In genomic region chr7:117700066-117700465, GRCm38 (mm10) we compare ENCODE assay signal across 13 mouse cellular contexts.
DNase-seq lines count a peak whose midpoint lies in the region; ATAC-seq and TF ChIP-seq lines count a peak whose summit lies in the region.
"Had no signal": no experiment of that assay in that cellular context is flagged by ENCODE, and none has a peak within 500 bp of the region (broad histone marks: within the 10 kb centered on the region; RNA-seq: fewer than 3 reads in every experiment).

No protein-coding gene starts in this region.

- DNase-seq in hindbrain, embryonic 10.5 days (ENCODE audit: low spot score) = no peak
- DNase-seq in retina, postnatal 1 day = peak; percentile 54
- DNase-seq in retina, embryonic 14.5 days (ENCODE audit: low spot score) = no peak
- DNase-seq in hindbrain, postnatal 0 days (ENCODE audit: low spot score) = no peak
- peak; percentile 41 for DNase-seq in telencephalon, adult 2 months (ENCODE audit: low read depth, low spot score)
- no peak for DNase-seq in urinary bladder, adult 2 months (ENCODE audit: low spot score)
- DNase-seq: adrenal gland, postnatal 14 days; cerebellum, adult 9-10 months; heart, postnatal 36 days; kidney, postnatal 10 days; thymus, postnatal 25 days had no signal

- no peak overlapping the region for H3K4me3 ChIP-seq in hindbrain, embryonic 12.5 days
- no peak overlapping the region for H3K4me3 ChIP-seq in hindbrain, embryonic 10.5 days
- H3K4me3 ChIP-seq in hindbrain, postnatal 0 days (ENCODE audit: low read length) = no peak overlapping the region
- no peak overlapping the region for H3K4me3 ChIP-seq in liver, embryonic 12.5 days

- no peaks in the 10 kb centered on the region for H3K9me3 ChIP-seq in hindbrain, embryonic 12.5 days (replicated peaks)
- no peaks in the 10 kb centered on the region for H3K9me3 ChIP-seq in hindbrain, embryonic 10.5 days
- no peaks in the 10 kb centered on the region for H3K9me3 ChIP-seq in hindbrain, postnatal 0 days (ENCODE audit: low read length)
- H3K9me3 ChIP-seq in liver, embryonic 12.5 days (replicated peaks) = no peaks in the 10 kb centered on the region

- 69% methylated on average over 6 of the region's 6 CpGs for WGBS in hindbrain, embryonic 12.5 days
- WGBS in hindbrain, embryonic 10.5 days = 87% methylated on average over 6 of the region's 6 CpGs
- 29% methylated on average over 6 of the region's 6 CpGs for WGBS in hindbrain, postnatal 0 days
- WGBS in liver, embryonic 12.5 days (ENCODE audit: insufficient replicate concordance) = 71% methylated on average over 6 of the region's 6 CpGs

- no peaks in the 10 kb centered on the region for H3K36me3 ChIP-seq in hindbrain, embryonic 12.5 days
- H3K36me3 ChIP-seq in hindbrain, embryonic 10.5 days = no peaks in the 10 kb centered on the region
- H3K36me3 ChIP-seq in hindbrain, postnatal 0 days (ENCODE audit: insufficient read depth, low read length) = no peaks in the 10 kb centered on the region
- no peaks in the 10 kb centered on the region for H3K36me3 ChIP-seq in liver, embryonic 12.5 days

- H3K4me2 ChIP-seq in hindbrain, embryonic 12.5 days (replicated peaks) = no peak overlapping the region
- 0 out of 2 replicates have a peak overlapping the region, but pooled peaks have one; percentile 4 for H3K4me2 ChIP-seq in hindbrain, postnatal 0 days (ENCODE audit: low read depth, low read length)
- no peak overlapping the region for H3K4me2 ChIP-seq in liver, embryonic 12.5 days

- no peak for TF ChIP-seq CTCF in hindbrain, postnatal 0 days (IDR thresholded peaks at IDR 0.05; ENCODE audit: low read depth)

- no peak overlapping the region for H3K27ac ChIP-seq in hindbrain, embryonic 12.5 days
- no peak overlapping the region for H3K27ac ChIP-seq in hindbrain, embryonic 10.5 days
- H3K27ac ChIP-seq in hindbrain, postnatal 0 days = peak overlapping the region; percentile 41; the same call in 1 of the 2 replicates
- H3K27ac ChIP-seq in liver, embryonic 12.5 days = no peak overlapping the region

- peak; percentile 54; the same call in 1 of the 2 replicates for ATAC-seq in hindbrain, embryonic 12.5 days (ENCODE audit: low FRiP score)
- peak; percentile 45 for ATAC-seq in hindbrain, postnatal 0 days
- no peak for ATAC-seq in liver, embryonic 12.5 days

- H3K9ac ChIP-seq in hindbrain, embryonic 12.5 days = no peak overlapping the region
- H3K9ac ChIP-seq in hindbrain, postnatal 0 days (replicated peaks; ENCODE audit: low read length) = no peak overlapping the region
- H3K9ac ChIP-seq in liver, embryonic 12.5 days = no peak overlapping the region

- H3K27me3 ChIP-seq in hindbrain, embryonic 12.5 days = no peaks in the 10 kb centered on the region
- H3K27me3 ChIP-seq in hindbrain, embryonic 10.5 days (ENCODE audit: insufficient read depth, poor library complexity, severe bottlenecking) = no peaks in the 10 kb centered on the region
- no peaks in the 10 kb centered on the region for H3K27me3 ChIP-seq in hindbrain, postnatal 0 days (ENCODE audit: insufficient read depth, low read length)
- H3K27me3 ChIP-seq in liver, embryonic 12.5 days (replicated peaks) = no peaks in the 10 kb centered on the region

- H3K4me1 ChIP-seq in hindbrain, embryonic 12.5 days = peaks cover 5% of the 10 kb centered on the region; the same call in 1 of the 2 replicates
- H3K4me1 ChIP-seq in hindbrain, embryonic 10.5 days (replicated peaks) = peaks cover 10% of the 10 kb centered on the region
- H3K4me1 ChIP-seq in hindbrain, postnatal 0 days (ENCODE audit: insufficient read depth, low read length) = 0 out of 2 replicates have a peak, but pooled peaks cover 5% of the 10 kb centered on the region
- H3K4me1 ChIP-seq in liver, embryonic 12.5 days = no peaks in the 10 kb centered on the region

Comparison
In these comparisons a context has a peak if more than half of its experiments do, and no peak if none do; other contexts are left out.
1. DNase-seq: peak in retina, postnatal 1 day (single experiment) and telencephalon, adult 2 months (single experiment); none in hindbrain, embryonic 10.5 days (single experiment), retina, embryonic 14.5 days (single experiment), hindbrain, postnatal 0 days (single experiment) and urinary bladder, adult 2 months (single experiment).